Mouse (Mus musculus): ENCODE measurements around the gene Ankrd35.

- TF ChIP-seq CTCF (IDR thresholded peaks at IDR 0.05; ENCODE audit: control insufficient read depth, insufficient read depth, low read length) (no peak), POLR2A (IDR thresholded peaks at IDR 0.05; ENCODE audit: borderline replicate concordance, control insufficient read depth, low read depth, low read length) (no peak)
These were observed 5.2 kb downstream of the Ankrd35 start for GRCm38 (mm10) chr3:96675171-96675570.

All from bone marrow, adult 2 months (tissue).